ENCODE assay signal across 8 mouse cellular contexts in genomic region chr13:97295101-97295852, GRCm38 (mm10). TPM values are rescaled to one million over a fixed set of nuclear protein-coding genes. Genes with fewer than 3 reads are reported as not detected.
DNase-seq lines count a peak whose midpoint lies in the region; ATAC-seq and TF ChIP-seq lines count a peak whose summit lies in the region.
"Had no signal": no experiment of that assay in that cellular context is flagged by ENCODE, and none has a peak within 500 bp of the region (broad histone marks: within the 10 kb centered on the region; RNA-seq: fewer than 3 reads in every experiment).

No protein-coding gene starts in this region.

- WGBS in intestine, embryonic 15.5 days, result 56% methylated on average over 9 of the region's 9 CpGs
- 37% methylated on average over 9 of the region's 9 CpGs for WGBS in lung, postnatal 0 days
- 64% methylated on average over 9 of the region's 9 CpGs for WGBS in forebrain, postnatal 0 days

- peak overlapping the region; percentile 43 for H3K4me3 ChIP-seq in brown adipose tissue, adult 24 weeks (ENCODE audit: insufficient read depth, low read depth, low read length)
- H3K4me3 ChIP-seq in intestine, embryonic 15.5 days (replicated peaks), result no peak overlapping the region
- H3K4me3 ChIP-seq in lung, postnatal 0 days (ENCODE audit: low read depth, low read length), result no peak overlapping the region
- no peak overlapping the region for H3K4me3 ChIP-seq in forebrain, postnatal 0 days (ENCODE audit: low read depth, low read length)

- no peak for TF ChIP-seq CTCF in lung, postnatal 0 days (IDR thresholded peaks at IDR 0.05)
- no peak for TF ChIP-seq CTCF in forebrain, postnatal 0 days (IDR thresholded peaks at IDR 0.05; ENCODE audit: low read depth)

- no peaks in the 10 kb centered on the region for H3K36me3 ChIP-seq in intestine, embryonic 15.5 days
- no peaks in the 10 kb centered on the region for H3K36me3 ChIP-seq in lung, postnatal 0 days (ENCODE audit: insufficient read depth, low read length)
- H3K36me3 ChIP-seq in forebrain, postnatal 0 days (ENCODE audit: insufficient read depth), result no peaks in the 10 kb centered on the region

- H3K27me3 ChIP-seq in intestine, embryonic 15.5 days (replicated peaks), result no peaks in the 10 kb centered on the region
- H3K27me3 ChIP-seq in lung, postnatal 0 days (replicated peaks; ENCODE audit: insufficient read depth, low read length), result no peaks in the 10 kb centered on the region
- H3K27me3 ChIP-seq in forebrain, postnatal 0 days (ENCODE audit: insufficient read depth, low read length), result no peaks in the 10 kb centered on the region

- H3K4me2 ChIP-seq in intestine, embryonic 15.5 days (replicated peaks), result 0 out of 2 replicates have a peak overlapping the region, but pooled peaks have one; percentile 3
- no peak overlapping the region for H3K4me2 ChIP-seq in lung, postnatal 0 days (replicated peaks; ENCODE audit: low read depth, low read length)
- no peak overlapping the region for H3K4me2 ChIP-seq in forebrain, postnatal 0 days (ENCODE audit: low read depth)

- H3K27ac ChIP-seq in brown adipose tissue, adult 24 weeks (replicated peaks; ENCODE audit: low read depth, low read length), result peak overlapping the region; percentile 97
- peak overlapping the region; percentile 34 for H3K27ac ChIP-seq in intestine, embryonic 15.5 days
- H3K27ac ChIP-seq in lung, postnatal 0 days (ENCODE audit: low read length), result peak overlapping the region; percentile 35; the same call in 1 of the 2 replicates
- no peak overlapping the region for H3K27ac ChIP-seq in forebrain, postnatal 0 days (ENCODE audit: low read depth, low read length)
- H3K27ac ChIP-seq: liver, embryonic 14.5 days had no signal

- TF ChIP-seq EP300 in lung, postnatal 0 days (IDR thresholded peaks at IDR 0.05), result peak; percentile 76

- no peaks in the 10 kb centered on the region for H3K9me3 ChIP-seq in intestine, embryonic 15.5 days
- no peaks in the 10 kb centered on the region for H3K9me3 ChIP-seq in lung, postnatal 0 days (ENCODE audit: low read length)
- H3K9me3 ChIP-seq in forebrain, postnatal 0 days (ENCODE audit: low read length), result no peaks in the 10 kb centered on the region

- H3K9ac ChIP-seq in intestine, embryonic 15.5 days, result no peak overlapping the region
- no peak overlapping the region for H3K9ac ChIP-seq in lung, postnatal 0 days (replicated peaks; ENCODE audit: low read depth)
- no peak overlapping the region for H3K9ac ChIP-seq in forebrain, postnatal 0 days
- H3K9ac ChIP-seq: liver, embryonic 14.5 days had no signal

- ATAC-seq in intestine, embryonic 15.5 days, result peak; percentile 37
- peak; percentile 59 for ATAC-seq in lung, postnatal 0 days
- ATAC-seq in forebrain, postnatal 0 days, result no peak
- ATAC-seq in frontal cortex, adult (ENCODE audit: low TSS enrichment), result no peak

- H3K4me1 ChIP-seq in brown adipose tissue, adult 24 weeks (ENCODE audit: control insufficient read depth, insufficient read depth, insufficient read length, low read length), result peaks cover 8% of the 10 kb centered on the region; the same call in 1 of the 2 replicates
- H3K4me1 ChIP-seq in intestine, embryonic 15.5 days (replicated peaks), result peaks cover 15% of the 10 kb centered on the region
- H3K4me1 ChIP-seq in lung, postnatal 0 days (ENCODE audit: insufficient read depth, low read depth, low read length), result peaks cover 4% of the 10 kb centered on the region; the same call in 1 of the 2 replicates
- peaks cover 7% of the 10 kb centered on the region; the same call in 1 of the 2 replicates for H3K4me1 ChIP-seq in forebrain, postnatal 0 days (ENCODE audit: insufficient read depth)

- peak; percentile 96 for DNase-seq in R1 (ENCODE audit: low read depth, low spot score)
- peak; percentile 75 for DNase-seq in lung, postnatal 0 days (ENCODE audit: low spot score)
- no peak for DNase-seq in forebrain, postnatal 0 days
- no peak for DNase-seq in thymus, adult 18-20 months

RNA-seq across cellular contexts. Expression of gene Enc1, which starts 54.4 kb away (rescaled TPM):
- polyA plus RNA-seq in brown adipose tissue, adult 24 weeks (2012; ENCODE audit: insufficient read depth, insufficient read length, missing spikeins), result 17.6 and 27.3 TPM in 2 replicates
- polyA plus RNA-seq in intestine, embryonic 15.5 days (2015; fragmentation: Nextera tagmentation; extraction: Ambion mirVana), result 6.0 and 6.1 TPM in 2 replicates
- 2.6 and 4.0 TPM in 2 replicates for polyA plus RNA-seq in lung, postnatal 0 days (2015; fragmentation: Nextera tagmentation; extraction: Ambion mirVana)
- 423 and 513 TPM in 2 replicates for total RNA-seq in forebrain, postnatal 0 days (2014; rRNA removed)
- polyA plus RNA-seq in forebrain, postnatal 0 days (2015; fragmentation: Nextera tagmentation; extraction: Ambion mirVana), result 76.8 and 80.3 TPM in 2 replicates

Comparison
In these comparisons a context has a peak if more than half of its experiments do, and no peak if none do; other contexts are left out.
1. DNase-seq: peak in R1 (single experiment) and lung, postnatal 0 days (single experiment); none in forebrain, postnatal 0 days (single experiment) and thymus, adult 18-20 months (0 of 2).
2. ATAC-seq: peak in intestine, embryonic 15.5 days (single experiment) and lung, postnatal 0 days (single experiment); none in forebrain, postnatal 0 days (single experiment) and frontal cortex, adult (single experiment).